Mouse (Mus musculus) myocyte (in vitro differentiated cells): ENCODE results near the gene Polr2c. TPM values are rescaled to one million over a fixed set of nuclear protein-coding genes. Genes with fewer than 3 reads are reported as not detected.

Source experiments
- H3K27me3 ChIP-seq: one replicate; pipeline ENCODE4 v1.6.1; 2011; ENCODE audit not compliant: control insufficient read depth, insufficient read depth, insufficient read length
- H3K36me3 ChIP-seq: one replicate; pipeline ENCODE4 v1.6.1; 2011; ENCODE audit not compliant: control insufficient read depth, insufficient read depth
- H3K4me2 ChIP-seq: one replicate; pipeline ENCODE4 v1.6.1; 2011; ENCODE audit warnings: low read depth, control low read depth
- H3K4me3 ChIP-seq: one replicate; pipeline ENCODE4 v1.5.1; 2011; ENCODE audit warnings: mild to moderate bottlenecking, control low read depth, moderate library complexity
- H3K79me2 ChIP-seq: one replicate; pipeline ENCODE4 v1.6.1; 2011; ENCODE audit not compliant: control insufficient read depth, insufficient read depth
- H3ac ChIP-seq: one replicate; pipeline ENCODE4 v1.6.1; 2011; ENCODE audit not compliant: control insufficient read depth, insufficient read length
- CEBPB ChIP-seq: IDR thresholded peaks from 2 replicates; pipeline ENCODE4 v1.6.1; 2011; ENCODE audit warnings: mild to moderate bottlenecking, moderate library complexity; ENCODE audit not compliant: poor library complexity, insufficient read depth, severe bottlenecking
- E2F4 ChIP-seq: IDR thresholded peaks from one replicate; pipeline ENCODE4 v1.6.1; 2011; ENCODE audit warnings: mild to moderate bottlenecking, control low read depth, moderate library complexity; ENCODE audit not compliant: insufficient read depth
- MAX ChIP-seq: IDR thresholded peaks from one replicate; pipeline ENCODE4 v1.6.1; 2011; ENCODE audit warnings: low read depth, mild to moderate bottlenecking, control low read depth
- MYOD1 ChIP-seq, 3 experiments: IDR thresholded peaks; one replicate each; pipeline ENCODE4 v1.6.1; 2011; ENCODE audit warnings: control low read depth in 2 of 3, low read depth in 2 of 3, mild to moderate bottlenecking in 2 of 3, moderate library complexity in 1 of 3; ENCODE audit not compliant: insufficient read length in 2 of 3, control insufficient read depth in 1 of 3
- MYOG ChIP-seq, 3 experiments: IDR thresholded peaks; one replicate each; pipeline ENCODE4 v1.6.1; 2011; ENCODE audit warnings: control low read depth in 2 of 3, low read depth in 2 of 3, mild to moderate bottlenecking in 2 of 3; ENCODE audit not compliant: insufficient read length in 2 of 3, control insufficient read depth in 1 of 3, insufficient read depth in 1 of 3
- POLR2A ChIP-seq: IDR thresholded peaks from one replicate; pipeline ENCODE4 v1.6.1; 2011; ENCODE audit warnings: low read depth, mild to moderate bottlenecking, control low read depth, moderate library complexity; ENCODE audit not compliant: insufficient read length
- POLR2AphosphoS2 ChIP-seq: IDR thresholded peaks from one replicate; pipeline ENCODE4 v1.6.1; 2011; ENCODE audit warnings: low read depth, control low read depth; ENCODE audit not compliant: insufficient read length
- REST ChIP-seq: IDR thresholded peaks from one replicate; pipeline ENCODE4 v1.6.1; 2011; ENCODE audit warnings: mild to moderate bottlenecking, control low read depth, moderate library complexity; ENCODE audit not compliant: insufficient read depth, insufficient read length
- SRF ChIP-seq: IDR thresholded peaks from one replicate; pipeline ENCODE4 v1.6.1; 2011; ENCODE audit warnings: low read depth; ENCODE audit not compliant: control insufficient read depth, insufficient read length
- TCF12 ChIP-seq: IDR thresholded peaks from one replicate; pipeline ENCODE4 v1.6.1; 2011; ENCODE audit warnings: mild to moderate bottlenecking, control low read depth; ENCODE audit not compliant: poor library complexity, insufficient read depth, severe bottlenecking
- TCF3 ChIP-seq: IDR thresholded peaks from one replicate; pipeline ENCODE4 v1.6.1; 2011; ENCODE audit warnings: low read depth, control low read depth; ENCODE audit not compliant: insufficient read length
- USF1 ChIP-seq: IDR thresholded peaks from one replicate; pipeline ENCODE4 v1.6.1; 2011; ENCODE audit warnings: low read depth, mild to moderate bottlenecking, control low read depth, moderate library complexity
- polyA plus RNA-seq: library from polyadenylated mRNA; unstranded; fragments of >200 nt; fragmentation: generic; extraction: Trizol; gene quantifications from one replicate; pipeline ENCODE4 v1.2.1, GENCODE M21; 2012; ENCODE audit warnings: missing spikeins

Gene Polr2c
- polyA plus RNA-seq, 1 experiment = 102 TPM

DNA sequence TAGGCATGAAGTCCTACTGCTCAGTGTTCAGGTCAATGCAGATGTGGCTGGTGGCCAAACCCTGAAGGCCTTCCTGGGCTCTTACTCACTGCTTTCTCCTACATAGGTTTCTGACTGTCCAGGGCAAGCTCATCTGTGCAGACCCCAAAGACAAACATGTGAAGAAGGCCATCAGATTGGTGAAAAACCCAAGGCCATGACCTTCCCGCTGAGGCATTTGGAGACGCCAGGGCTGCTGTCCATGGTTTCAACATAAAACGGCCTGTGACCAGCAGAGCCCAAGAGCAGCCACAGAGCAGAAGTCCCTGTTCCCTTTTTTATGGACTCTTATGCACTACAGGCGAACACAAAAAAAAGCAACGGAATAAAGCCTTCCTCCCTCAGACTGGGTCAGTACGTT lies 45.6 kb upstream of the Polr2c start:
- Histone ChIP-seq H3K36me3 (no peaks in the 10 kb centered on the region), H3K4me2 (no peak overlapping the region), H3K4me3 (no peak overlapping the region), H3K79me2 (no peaks in the 10 kb centered on the region), H3K27me3 (no peaks in the 10 kb centered on the region), H3ac (no peak overlapping the region)
- no peak for TF ChIP-seq MYOG (IDR thresholded peaks at IDR 0.05; ENCODE audit: control insufficient read depth in 1 of 3, insufficient read depth in 1 of 3, insufficient read length in 2 of 3, low read depth in 2 of 3)
- no peak for TF ChIP-seq POLR2A
- no peak for TF ChIP-seq E2F4
- TF ChIP-seq SRF = no peak
- TF ChIP-seq USF1 = no peak
- TF ChIP-seq REST = no peak
- no peak for TF ChIP-seq TCF12
- no peak for TF ChIP-seq MAX
- TF ChIP-seq MYOD1 (IDR thresholded peaks at IDR 0.05; ENCODE audit: control insufficient read depth in 1 of 3, insufficient read length in 2 of 3, low read depth in 2 of 3) = no peak
- no peak for TF ChIP-seq CEBPB
- TF ChIP-seq TCF3 = no peak
- TF ChIP-seq POLR2AphosphoS2 = no peak

DNA sequence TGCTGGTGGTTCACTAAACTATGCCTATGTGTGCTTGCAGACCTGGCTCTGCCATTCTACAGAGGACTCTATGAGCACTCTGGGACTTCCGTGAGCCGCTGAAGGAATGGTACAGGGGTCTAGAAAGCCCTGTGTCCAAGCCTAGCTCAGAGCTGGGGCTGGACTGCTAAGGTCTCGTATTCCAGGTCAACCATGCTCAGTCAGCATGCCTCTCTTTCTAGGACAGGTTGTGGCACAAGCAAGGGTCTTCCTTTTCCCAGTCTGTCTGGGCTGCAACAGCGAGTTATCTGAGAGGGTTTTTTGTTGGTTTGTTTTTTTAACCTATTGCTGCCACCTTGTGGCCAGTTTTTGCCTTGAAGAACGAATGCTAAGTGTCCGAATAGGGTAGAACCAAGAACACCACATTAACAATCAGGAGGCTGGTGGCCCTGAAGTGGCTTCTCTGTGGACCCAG lies 44.6 kb upstream of the Polr2c start:
- no peak overlapping the region for H3ac ChIP-seq
- H3K36me3 ChIP-seq = no peaks in the 10 kb centered on the region
- no peak overlapping the region for H3K4me2 ChIP-seq
- no peak overlapping the region for H3K4me3 ChIP-seq
- TF ChIP-seq MYOD1 (IDR thresholded peaks at IDR 0.05; ENCODE audit: control insufficient read depth in 1 of 3, insufficient read length in 2 of 3, low read depth in 2 of 3) (no peak), MAX (no peak), POLR2AphosphoS2 (no peak), MYOG (IDR thresholded peaks at IDR 0.05; ENCODE audit: control insufficient read depth in 1 of 3, insufficient read depth in 1 of 3, insufficient read length in 2 of 3, low read depth in 2 of 3) (no peak)
- no peaks in the 10 kb centered on the region for H3K79me2 ChIP-seq
- no peaks in the 10 kb centered on the region for H3K27me3 ChIP-seq

DNA sequence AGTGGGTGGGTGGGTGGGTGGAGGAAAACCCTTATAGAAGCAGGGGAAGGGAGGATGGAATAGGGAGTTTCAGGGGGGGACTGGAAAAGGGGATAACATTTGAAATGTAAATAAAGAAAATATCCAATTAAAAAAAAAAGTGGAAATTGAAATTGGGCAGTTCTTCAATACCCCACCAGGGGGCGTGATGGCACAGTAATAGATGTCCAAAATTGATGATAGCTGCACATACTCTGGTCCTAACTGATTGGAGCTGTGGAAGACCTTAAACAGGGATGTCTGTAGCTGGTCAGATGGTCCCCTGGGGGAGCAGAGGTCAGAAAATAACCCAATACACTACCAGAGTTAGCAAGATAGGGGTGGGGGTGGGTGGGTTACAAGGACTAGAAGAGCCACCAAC lies 42.7 kb upstream of the Polr2c start:
- Histone ChIP-seq H3K27me3 (no peaks in the 10 kb centered on the region), H3K79me2 (no peaks in the 10 kb centered on the region), H3ac (no peak overlapping the region), H3K36me3 (no peaks in the 10 kb centered on the region), H3K4me2 (no peak overlapping the region), H3K4me3 (no peak overlapping the region)
- TF ChIP-seq USF1 = no peak
- no peak for TF ChIP-seq E2F4
- TF ChIP-seq POLR2AphosphoS2 = no peak
- TF ChIP-seq POLR2A = no peak
- TF ChIP-seq SRF = no peak
- TF ChIP-seq REST = no peak
- no peak for TF ChIP-seq MAX
- no peak for TF ChIP-seq TCF3
- TF ChIP-seq MYOD1 (IDR thresholded peaks at IDR 0.05; ENCODE audit: control insufficient read depth in 1 of 3, insufficient read length in 2 of 3, low read depth in 2 of 3) = no peak
- no peak for TF ChIP-seq TCF12
- TF ChIP-seq MYOG (IDR thresholded peaks at IDR 0.05; ENCODE audit: control insufficient read depth in 1 of 3, insufficient read depth in 1 of 3, insufficient read length in 2 of 3, low read depth in 2 of 3) = no peak
- TF ChIP-seq CEBPB = no peak

DNA sequence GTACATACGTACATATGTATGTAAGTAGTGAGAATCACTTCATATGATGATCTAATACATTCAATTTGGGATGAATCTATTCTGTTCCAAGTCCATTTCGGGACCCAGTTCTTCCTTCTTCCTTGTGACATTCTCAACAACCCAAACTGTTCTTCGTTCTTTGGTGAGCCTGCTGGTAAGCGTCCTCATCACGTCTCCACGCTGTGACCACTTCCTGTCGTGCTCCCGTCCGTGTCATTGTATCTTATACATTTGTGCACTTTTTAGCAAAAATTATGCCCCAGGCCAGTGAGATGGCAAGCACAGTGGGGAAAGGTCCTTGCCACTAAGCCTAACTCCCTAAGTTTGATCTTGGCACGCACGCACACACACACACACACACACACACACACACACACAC lies 39.3 kb upstream of the Polr2c start:
- H3ac ChIP-seq = no peak overlapping the region
- peaks cover 13% of the 10 kb centered on the region for H3K36me3 ChIP-seq
- no peak overlapping the region for H3K4me2 ChIP-seq
- H3K4me3 ChIP-seq = no peak overlapping the region
- H3K79me2 ChIP-seq = no peaks in the 10 kb centered on the region
- TF ChIP-seq USF1 (no peak), TCF12 (no peak), REST (no peak), TCF3 (no peak), POLR2AphosphoS2 (no peak), MYOD1 (IDR thresholded peaks at IDR 0.05; ENCODE audit: control insufficient read depth in 1 of 3, insufficient read length in 2 of 3, low read depth in 2 of 3) (no peak), MAX (no peak), E2F4 (no peak), SRF (no peak)
- H3K27me3 ChIP-seq = no peaks in the 10 kb centered on the region

DNA sequence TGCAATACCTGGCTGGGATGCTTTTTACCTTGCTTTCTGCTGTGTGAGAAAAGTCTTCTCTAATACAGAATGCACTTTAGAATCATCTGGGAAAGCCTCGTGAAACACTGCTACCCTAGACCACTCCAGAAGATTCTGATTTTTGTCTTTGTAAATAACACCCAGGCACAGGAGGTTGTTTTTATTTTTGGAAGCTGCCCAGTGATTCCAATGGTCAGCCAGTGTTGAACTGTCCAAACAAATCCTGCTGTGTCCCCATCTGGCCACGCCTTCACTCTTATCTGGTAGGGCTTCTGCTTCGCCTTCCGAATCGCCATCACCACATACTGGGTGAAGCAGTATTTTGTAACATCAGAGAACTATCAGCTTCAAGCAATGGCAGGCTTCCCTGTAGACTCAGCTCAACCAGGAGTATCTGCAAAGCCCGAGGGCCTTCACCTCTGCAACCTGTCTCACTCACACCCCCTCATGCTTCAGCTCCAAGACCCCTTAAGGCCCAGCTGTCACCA lies 37.5 kb upstream of the Polr2c start:
- Histone ChIP-seq H3K79me2 (no peaks in the 10 kb centered on the region), H3K36me3 (peaks cover 27% of the 10 kb centered on the region), H3K4me3 (no peak overlapping the region), H3ac (no peak overlapping the region), H3K4me2 (no peak overlapping the region), H3K27me3 (no peaks in the 10 kb centered on the region)
- TF ChIP-seq E2F4 = no peak
- TF ChIP-seq MYOG (IDR thresholded peaks at IDR 0.05; ENCODE audit: control insufficient read depth in 1 of 3, insufficient read depth in 1 of 3, insufficient read length in 2 of 3, low read depth in 2 of 3) = no peak
- TF ChIP-seq MYOD1 (IDR thresholded peaks at IDR 0.05; ENCODE audit: control insufficient read depth in 1 of 3, insufficient read length in 2 of 3, low read depth in 2 of 3) = no peak
- TF ChIP-seq POLR2A = no peak
- TF ChIP-seq POLR2AphosphoS2 = no peak
- no peak for TF ChIP-seq TCF3
- TF ChIP-seq CEBPB = no peak
- TF ChIP-seq REST = no peak
- TF ChIP-seq SRF = no peak
- no peak for TF ChIP-seq MAX
- TF ChIP-seq USF1 = no peak
